Mouse (Mus musculus): ENCODE results near the gene Gm128. TPM values are rescaled to one million over a fixed set of nuclear protein-coding genes. Genes with fewer than 3 reads are reported as not detected.

Gene Gm128
- total and polyA plus RNA-seq, 3 experiments, result 0.08 to 0.18 TPM; not detected in 1

DNA sequence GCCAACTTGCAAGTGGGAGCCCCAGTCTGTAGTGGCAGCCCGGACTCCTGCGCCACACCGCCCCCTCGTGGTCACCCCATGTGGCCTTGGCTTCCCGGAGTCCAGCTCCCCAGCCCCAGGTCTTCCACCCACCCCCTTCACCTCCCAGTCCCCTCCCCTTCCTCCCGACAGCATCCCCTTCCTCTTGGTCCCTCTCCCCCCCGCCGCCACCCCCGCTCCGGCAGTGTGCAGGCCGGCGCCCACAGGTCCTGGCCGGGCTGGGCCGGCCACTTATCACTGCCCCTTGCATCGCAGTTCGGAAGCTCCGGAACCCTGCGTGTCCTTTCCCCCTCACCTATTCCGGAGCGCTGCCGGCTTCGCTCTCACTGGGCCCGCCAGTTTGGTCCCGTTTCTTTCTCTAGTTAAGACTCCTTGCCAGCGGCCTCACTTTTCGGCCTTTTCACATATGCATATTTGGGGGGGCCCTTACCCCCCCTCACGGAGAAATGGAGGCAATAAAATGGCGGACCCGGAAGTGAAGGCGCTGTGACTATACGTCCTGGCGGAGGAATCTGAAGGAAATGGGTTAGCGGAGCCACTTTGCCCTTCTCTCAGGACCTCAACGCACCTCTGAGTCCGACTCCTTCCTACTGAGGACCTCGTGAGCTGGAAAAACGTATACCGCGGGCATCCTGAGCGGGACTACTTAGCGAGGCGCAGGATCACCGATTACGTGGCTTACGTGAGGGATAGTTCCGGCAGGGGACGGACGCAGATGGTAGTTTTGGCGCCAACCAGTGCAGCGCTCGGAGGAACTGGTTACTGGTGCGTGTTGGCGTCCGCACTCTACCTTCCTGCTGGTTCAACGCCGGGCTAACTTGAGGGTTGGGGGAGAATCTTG is 23.9 kb downstream of the Gm128 start, which contains the start of gene Gabpb2:
Gene Gabpb2, minus strand, starts transcription at position 662 of the 880 bp plus-strand sequence.
- Histone ChIP-seq H3K79me2 (ENCODE audit: control insufficient read depth, insufficient read depth, low read length, poor library complexity) (peaks cover 23% of the 10 kb centered on the region), H3K9me3 (replicated peaks; ENCODE audit: insufficient read depth, low read length) (no peaks in the 10 kb centered on the region), H3K4me1 (ENCODE audit: control insufficient read depth in 1 of 2, insufficient read depth in 2 of 2, low read length in 2 of 2) (peaks cover 8 to 14% of the 10 kb centered on the region in 2 experiments), H3K27ac (ENCODE audit: control insufficient read depth, low read depth, low read length) (peak within 1 kb of the TSS; percentile 90), H3K4me3 (ENCODE audit: control insufficient read depth in 1 of 2, insufficient read depth in 1 of 2, low read depth in 2 of 2, low read length in 2 of 2) (peak within 1 kb of the TSS; percentile 41 to 74), H3K27me3 (ENCODE audit: control insufficient read depth in 1 of 2, insufficient read depth in 2 of 2, low read length in 2 of 2) (no peaks in the 10 kb centered on the region), H3K36me3 (ENCODE audit: control insufficient read depth in 1 of 2, insufficient read depth in 2 of 2, low read length in 2 of 2) (peaks cover 2 to 25% of the 10 kb centered on the region in 2 experiments; a peak in 3 of 4 replicates), H3K9ac (ENCODE audit: control insufficient read depth, low read depth, low read length, poor library complexity, severe bottlenecking) (peak within 1 kb of the TSS; percentile 82)
- peak; percentile 100 for DNase-seq (ENCODE audit: low read depth, low spot score)
- no peak for TF ChIP-seq UBTF (IDR thresholded peaks at IDR 0.05; ENCODE audit: borderline replicate concordance, insufficient read depth, low read depth, low read length)
- no peak for TF ChIP-seq SMC3 (IDR thresholded peaks at IDR 0.05; ENCODE audit: low read depth, low read length)
- TF ChIP-seq HCFC1 (IDR thresholded peaks at IDR 0.05; ENCODE audit: low read depth, low read length), result no peak
- TF ChIP-seq POLR2AphosphoS5 (IDR thresholded peaks at IDR 0.05; ENCODE audit: borderline replicate concordance, low read depth, low read length), result peak; percentile 98
- TF ChIP-seq POLR2A (IDR thresholded peaks at IDR 0.05; ENCODE audit: control insufficient read depth in 1 of 2, insufficient read depth in 1 of 2, low read depth in 1 of 2, low read length in 2 of 2, poor library complexity in 1 of 2), result no peak
- no peak for TF ChIP-seq ZC3H11A (IDR thresholded peaks at IDR 0.05; ENCODE audit: low read depth, low read length)
- no peak for TF ChIP-seq E2F4 (IDR thresholded peaks at IDR 0.05; ENCODE audit: borderline replicate concordance, low read depth, low read length)
- no peak for TF ChIP-seq GABPA (IDR thresholded peaks at IDR 0.05; ENCODE audit: low read depth, low read length)
- TF ChIP-seq RCOR1 (IDR thresholded peaks at IDR 0.05; ENCODE audit: low read depth, low read length), result no peak
- no peak for TF ChIP-seq TAL1 (IDR thresholded peaks at IDR 0.05; ENCODE audit: low read length)
- TF ChIP-seq ZMIZ1 (IDR thresholded peaks at IDR 0.05; ENCODE audit: low read depth, low read length), result no peak
- TF ChIP-seq POLR2AphosphoS2 (IDR thresholded peaks at IDR 0.05; ENCODE audit: low read length), result no peak
- TF ChIP-seq CTCF (IDR thresholded peaks at IDR 0.05 in 2 of 3, conservative IDR thresholded peaks at IDR 0.05 in 1 of 3; ENCODE audit: control insufficient read depth in 1 of 3, insufficient read depth in 1 of 3, low read depth in 2 of 3, low read length in 3 of 3, poor library complexity in 1 of 3, severe bottlenecking in 1 of 3), result peak in 1 of 3 experiments; percentile 95; a peak in 1 of 6 replicates
- no peak for TF ChIP-seq ZNF384 (IDR thresholded peaks at IDR 0.05; ENCODE audit: low read depth, low read length)

DNA sequence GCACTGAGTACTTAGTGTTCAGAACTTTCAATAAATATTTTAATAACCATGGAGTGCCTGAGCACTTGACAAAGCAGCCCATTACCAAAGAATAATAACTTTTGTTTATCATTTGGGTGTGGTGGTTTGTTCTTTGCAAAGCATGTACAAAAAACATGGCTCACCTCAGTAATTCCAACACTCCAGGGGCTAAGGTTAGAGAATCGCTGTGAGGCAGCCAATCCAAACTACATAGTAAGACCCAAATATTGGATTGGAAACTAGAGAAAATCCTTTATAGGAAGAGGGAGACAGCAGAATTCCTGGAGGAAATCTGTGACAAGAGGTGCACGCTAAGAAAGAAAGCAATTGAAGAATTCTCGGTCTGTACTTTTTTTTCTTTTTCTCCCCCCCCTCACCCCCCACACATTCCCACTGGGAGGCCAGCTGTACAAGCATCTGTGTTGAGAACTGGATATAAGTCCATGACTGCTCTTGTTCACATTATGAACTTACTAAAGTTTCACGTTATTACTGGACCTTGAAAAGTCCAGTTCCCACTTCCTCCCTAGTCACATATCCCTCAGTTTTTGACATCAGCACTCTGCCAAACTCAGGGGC is 24.6 kb downstream of the Gm128 start:
- Histone ChIP-seq H3K27ac (ENCODE audit: control insufficient read depth, low read depth, low read length) (peak overlapping the region; percentile 65), H3K4me1 (ENCODE audit: control insufficient read depth in 1 of 2, insufficient read depth in 2 of 2, low read length in 2 of 2) (peaks cover 8 to 14% of the 10 kb centered on the region in 2 experiments), H3K4me3 (ENCODE audit: control insufficient read depth in 1 of 2, insufficient read depth in 1 of 2, low read depth in 2 of 2, low read length in 2 of 2) (peak overlapping the region; percentile 41 to 74), H3K36me3 (ENCODE audit: control insufficient read depth in 1 of 2, insufficient read depth in 2 of 2, low read length in 2 of 2) (peaks cover 6 to 25% of the 10 kb centered on the region in 2 experiments), H3K9ac (ENCODE audit: control insufficient read depth, low read depth, low read length, poor library complexity, severe bottlenecking) (peak overlapping the region; percentile 82), H3K9me3 (replicated peaks; ENCODE audit: insufficient read depth, low read length) (no peaks in the 10 kb centered on the region), H3K27me3 (ENCODE audit: control insufficient read depth in 1 of 2, insufficient read depth in 2 of 2, low read length in 2 of 2) (no peaks in the 10 kb centered on the region), H3K79me2 (ENCODE audit: control insufficient read depth, insufficient read depth, low read length, poor library complexity) (peaks cover 25% of the 10 kb centered on the region)
- peak; percentile 55 for DNase-seq (ENCODE audit: low read depth, low spot score)
- TF ChIP-seq RAD21 (IDR thresholded peaks at IDR 0.05; ENCODE audit: low read depth, low read length), result no peak
- TF ChIP-seq GATA1 (IDR thresholded peaks at IDR 0.05; ENCODE audit: low read depth, low read length), result no peak
- no peak for TF ChIP-seq TBP (IDR thresholded peaks at IDR 0.05; ENCODE audit: low read depth, low read length)
- no peak for TF ChIP-seq POLR2A (IDR thresholded peaks at IDR 0.05; ENCODE audit: control insufficient read depth in 1 of 2, insufficient read depth in 1 of 2, low read depth in 1 of 2, low read length in 2 of 2, poor library complexity in 1 of 2)
- no peak for TF ChIP-seq KAT2A (conservative IDR thresholded peaks at IDR 0.05; ENCODE audit: low read depth, low read length)
- no peak for TF ChIP-seq POLR2AphosphoS5 (IDR thresholded peaks at IDR 0.05; ENCODE audit: borderline replicate concordance, low read depth, low read length)
- TF ChIP-seq MXI1 (IDR thresholded peaks at IDR 0.05; ENCODE audit: low read depth, low read length), result no peak
- no peak for TF ChIP-seq SIN3A (IDR thresholded peaks at IDR 0.05; ENCODE audit: low read length)
